Mouse (Mus musculus): Measurements from ENCODE around the gene Trim41.
"Not testable (repeated sequence)": the region's sequence is repeated elsewhere in the genome, so short reads cannot be mapped to it uniquely, and the experiment has no call there.

Gene Trim41

GRCm38 (mm10) chr11:48816800-48817665 lies at the start of gene Trim41:
Gene Trim41 (minus strand): TSS chr11:48817353.
- peak; percentile 100 for DNase-seq (ENCODE audit: inconsistent ontology term)

- DNase-seq (ENCODE audit: inconsistent ontology term) = no peak
Observed at GRCm38 (mm10) chr11:48866481-48866880, 49.3 kb upstream of the Trim41 start.

- no peak for DNase-seq (ENCODE audit: inconsistent ontology term)
Observed at GRCm38 (mm10) chr11:48863808-48864207, 46.7 kb upstream of the Trim41 start.

- no peak for DNase-seq (ENCODE audit: inconsistent ontology term)
Observed at GRCm38 (mm10) chr11:48862784-48863319, 45.7 kb upstream of the Trim41 start.

- peak; percentile 46 for DNase-seq (ENCODE audit: inconsistent ontology term)
Observed at GRCm38 (mm10) chr11:48859014-48859413, 41.9 kb upstream of the Trim41 start.

- peak; percentile 92 for DNase-seq (ENCODE audit: inconsistent ontology term)
Observed at GRCm38 (mm10) chr11:48853474-48854180, 36.5 kb upstream of the Trim41 start.

- DNase-seq (ENCODE audit: inconsistent ontology term) = no peak
Observed at GRCm38 (mm10) chr11:48852624-48853473, 35.7 kb upstream of the Trim41 start.

GRCm38 (mm10) chr11:48852190-48852589 lies 35.0 kb upstream of the Trim41 start:
- DNase-seq (ENCODE audit: inconsistent ontology term) = peak; percentile 48

- DNase-seq (ENCODE audit: inconsistent ontology term) = no peak
Observed at GRCm38 (mm10) chr11:48851270-48851995, 34.3 kb upstream of the Trim41 start.

GRCm38 (mm10) chr11:48850240-48850639 lies 33.1 kb upstream of the Trim41 start:
- no peak for DNase-seq (ENCODE audit: inconsistent ontology term)

GRCm38 (mm10) chr11:48846881-48847280 lies 29.7 kb upstream of the Trim41 start:
- no peak for DNase-seq (ENCODE audit: inconsistent ontology term)

- DNase-seq (ENCODE audit: inconsistent ontology term) = not testable (repeated sequence)
Observed at GRCm38 (mm10) chr11:48846362-48846761, 29.2 kb upstream of the Trim41 start.

GRCm38 (mm10) chr11:48845244-48845815 lies 28.2 kb upstream of the Trim41 start:
- DNase-seq (ENCODE audit: inconsistent ontology term) = no peak

GRCm38 (mm10) chr11:48844309-48844708 lies 27.2 kb upstream of the Trim41 start:
- peak; percentile 17 for DNase-seq (ENCODE audit: inconsistent ontology term)

GRCm38 (mm10) chr11:48843202-48843601 lies 26.0 kb upstream of the Trim41 start:
- DNase-seq (ENCODE audit: inconsistent ontology term) = no peak

- no peak for DNase-seq (ENCODE audit: inconsistent ontology term)
Observed at GRCm38 (mm10) chr11:48842378-48842792, 25.2 kb upstream of the Trim41 start.

- DNase-seq (ENCODE audit: inconsistent ontology term) = no peak
Observed at GRCm38 (mm10) chr11:48841213-48841612, 24.1 kb upstream of the Trim41 start.

GRCm38 (mm10) chr11:48840805-48841204 lies 23.7 kb upstream of the Trim41 start:
- DNase-seq (ENCODE audit: inconsistent ontology term) = no peak

GRCm38 (mm10) chr11:48838879-48839680 lies 21.9 kb upstream of the Trim41 start:
- no peak for DNase-seq (ENCODE audit: inconsistent ontology term)
